Mouse (Mus musculus): ENCODE measurements around the gene Tsks.

GRCm38 (mm10) chr7:44965975-44966374 lies 23.0 kb downstream of the Tsks start:
- TF ChIP-seq CTCF (IDR thresholded peaks at IDR 0.05; ENCODE audit: low read depth, low read length) (no peak), POLR2A (IDR thresholded peaks at IDR 0.05; ENCODE audit: borderline replicate concordance, low read depth, low read length) (no peak)

Data from bone marrow macrophage, adult 2 months (primary cell).